Mouse (Mus musculus): ENCODE results near the gene Casc4. TPM values are rescaled to one million over a fixed set of nuclear protein-coding genes. Genes with fewer than 3 reads are reported as not detected.

The Casc4 gene
- total RNA-seq, 1 experiment, result 95.8 TPM

GRCm38 (mm10) chr2:121832484-121832894 is 34.3 kb upstream of the Casc4 start:
- H3K4me3 ChIP-seq (ENCODE audit: insufficient read depth in 1 of 2, low read depth in 1 of 2, low read length in 2 of 2, poor library complexity in 1 of 2, severe bottlenecking in 1 of 2), result no peak overlapping the region
- peak; percentile 83 for TF ChIP-seq ZC3H11A (IDR thresholded peaks at IDR 0.05; ENCODE audit: borderline replicate concordance, low read depth, low read length)
- no peak for TF ChIP-seq MAFK (IDR thresholded peaks at IDR 0.05; ENCODE audit: insufficient read depth, low read depth, low read length)
- TF ChIP-seq ZNF384 (IDR thresholded peaks at IDR 0.05; ENCODE audit: low read depth, low read length), result peak; percentile 78; the same call in 1 of the 2 replicates
- DNase-seq (ENCODE audit: low read depth, low spot score), result peak; percentile 49

DNA sequence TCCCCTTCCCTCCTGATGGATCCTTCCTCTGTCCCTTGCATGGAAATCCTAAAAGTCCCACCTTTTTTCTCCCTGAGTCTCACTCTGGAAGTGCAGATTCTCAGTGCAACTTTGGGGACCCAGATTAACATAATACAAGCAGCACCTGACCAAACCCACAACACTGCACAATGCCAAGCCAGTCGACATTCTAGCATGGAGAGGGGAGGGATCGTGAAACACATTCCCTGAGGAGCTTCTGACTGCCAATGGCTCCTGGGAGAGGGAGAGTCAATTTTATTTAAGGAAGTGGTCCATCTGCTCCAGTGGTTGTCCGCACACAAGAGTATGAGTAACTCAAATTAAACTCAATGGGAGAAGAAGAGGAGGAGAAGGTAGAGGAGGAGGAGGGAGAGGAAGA is 31.8 kb upstream of the Casc4 start:
- no peak overlapping the region for H3K9ac ChIP-seq (ENCODE audit: insufficient read depth, low read depth, low read length, poor library complexity, severe bottlenecking)
- TF ChIP-seq CHD2 (IDR thresholded peaks at IDR 0.05; ENCODE audit: low read depth, low read length) (no peak), ZNF384 (IDR thresholded peaks at IDR 0.05; ENCODE audit: low read depth, low read length) (no peak), HCFC1 (IDR thresholded peaks at IDR 0.05; ENCODE audit: borderline replicate concordance, insufficient read depth, low read length) (no peak), ZC3H11A (IDR thresholded peaks at IDR 0.05; ENCODE audit: borderline replicate concordance, low read depth, low read length) (no peak), MAFK (IDR thresholded peaks at IDR 0.05; ENCODE audit: insufficient read depth, low read depth, low read length) (no peak)
- DNase-seq (ENCODE audit: low read depth, low spot score), result no peak
- H3K36me3 ChIP-seq (ENCODE audit: control insufficient read depth, insufficient read depth, low read length, poor library complexity, severe bottlenecking), result no peaks in the 10 kb centered on the region
- peaks cover 0 to 2% of the 10 kb centered on the region in 2 experiments; a peak in 1 of 4 replicates for H3K4me1 ChIP-seq (ENCODE audit: control insufficient read depth in 2 of 2, insufficient read depth in 2 of 2, low read length in 2 of 2, poor library complexity in 1 of 2)
- no peaks in the 10 kb centered on the region for H3K9me3 ChIP-seq (ENCODE audit: control insufficient read depth, insufficient read depth, low read depth, low read length)
- in situ Hi-C loops (cut with MboI; ENCODE audit: low sequenced_read_pairs in 2 of 2, unreplicated experiment in 2 of 2), result loop anchor here in 1 of 2 experiments (10.0 kb wide), 1 partner anchor 270 kb away; no protein-coding TSS in a partner anchor
- no peak overlapping the region for H3K27ac ChIP-seq (ENCODE audit: insufficient read depth, low read depth, low read length, poor library complexity, severe bottlenecking)
- no peak overlapping the region for H3K4me3 ChIP-seq (ENCODE audit: insufficient read depth in 1 of 2, low read depth in 1 of 2, low read length in 2 of 2, poor library complexity in 1 of 2, severe bottlenecking in 1 of 2)

More at GRCm38 (mm10) chr2:121832484-121832894, 34.3 kb upstream of the Casc4 start:
- Histone ChIP-seq H3K9ac (ENCODE audit: insufficient read depth, low read depth, low read length, poor library complexity, severe bottlenecking) (no peak overlapping the region), H3K27ac (ENCODE audit: insufficient read depth, low read depth, low read length, poor library complexity, severe bottlenecking) (no peak overlapping the region), H3K9me3 (ENCODE audit: control insufficient read depth, insufficient read depth, low read depth, low read length) (no peaks in the 10 kb centered on the region), H3K4me1 (ENCODE audit: control insufficient read depth in 2 of 2, insufficient read depth in 2 of 2, low read length in 2 of 2, poor library complexity in 1 of 2) (peaks cover 0 to 2% of the 10 kb centered on the region in 2 experiments; a peak in 1 of 4 replicates), H3K36me3 (ENCODE audit: control insufficient read depth, insufficient read depth, low read length, poor library complexity, severe bottlenecking) (no peaks in the 10 kb centered on the region)
- in situ Hi-C loops (cut with MboI; ENCODE audit: low sequenced_read_pairs in 2 of 2, unreplicated experiment in 2 of 2), result loop anchor here in 1 of 2 experiments (10.0 kb wide), 1 partner anchor 268 kb away; no protein-coding TSS in a partner anchor

DNA sequence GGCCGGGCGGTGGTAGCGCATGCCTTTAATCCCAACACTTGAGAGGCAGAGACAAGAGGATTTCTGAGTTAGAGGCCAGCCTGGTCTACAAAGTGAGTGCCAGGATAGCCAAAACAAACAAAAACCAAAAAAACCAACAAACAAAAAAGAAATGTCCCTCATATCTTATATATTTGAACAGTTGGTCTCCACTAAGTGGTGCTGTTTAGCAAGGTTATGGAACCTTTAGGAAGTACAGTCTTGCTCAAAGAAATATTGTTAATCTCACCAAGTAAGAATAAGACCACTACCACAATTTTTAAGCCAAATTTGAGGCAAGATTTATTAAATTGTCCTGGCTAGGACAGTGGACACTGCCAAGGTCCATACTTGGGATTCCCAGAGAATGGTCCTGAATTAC is 25.3 kb upstream of the Casc4 start:
- TF ChIP-seq ZNF384 (IDR thresholded peaks at IDR 0.05; ENCODE audit: low read depth, low read length) (no peak), HCFC1 (IDR thresholded peaks at IDR 0.05; ENCODE audit: borderline replicate concordance, insufficient read depth, low read length) (no peak), MAFK (IDR thresholded peaks at IDR 0.05; ENCODE audit: insufficient read depth, low read depth, low read length) (no peak), CHD2 (IDR thresholded peaks at IDR 0.05; ENCODE audit: low read depth, low read length) (no peak), ZC3H11A (IDR thresholded peaks at IDR 0.05; ENCODE audit: borderline replicate concordance, low read depth, low read length) (no peak)
- H3K4me1 ChIP-seq (ENCODE audit: control insufficient read depth in 2 of 2, insufficient read depth in 2 of 2, low read length in 2 of 2, poor library complexity in 1 of 2), result no peaks in the 10 kb centered on the region
- in situ Hi-C loops (cut with MboI; ENCODE audit: low sequenced_read_pairs in 2 of 2, unreplicated experiment in 2 of 2), result no loop called here
- no peak overlapping the region for H3K9ac ChIP-seq (ENCODE audit: insufficient read depth, low read depth, low read length, poor library complexity, severe bottlenecking)
- no peak for DNase-seq (ENCODE audit: low read depth, low spot score)
- H3K4me3 ChIP-seq (ENCODE audit: insufficient read depth in 1 of 2, low read depth in 1 of 2, low read length in 2 of 2, poor library complexity in 1 of 2, severe bottlenecking in 1 of 2), result no peak overlapping the region
- no peak overlapping the region for H3K27ac ChIP-seq (ENCODE audit: insufficient read depth, low read depth, low read length, poor library complexity, severe bottlenecking)
- H3K9me3 ChIP-seq (ENCODE audit: control insufficient read depth, insufficient read depth, low read depth, low read length), result no peaks in the 10 kb centered on the region
- no peaks in the 10 kb centered on the region for H3K36me3 ChIP-seq (ENCODE audit: control insufficient read depth, insufficient read depth, low read length, poor library complexity, severe bottlenecking)

- no peak for TF ChIP-seq CHD2 (IDR thresholded peaks at IDR 0.05; ENCODE audit: low read depth, low read length)
- TF ChIP-seq MAFK (IDR thresholded peaks at IDR 0.05; ENCODE audit: insufficient read depth, low read depth, low read length), result no peak
- no peak for TF ChIP-seq ZNF384 (IDR thresholded peaks at IDR 0.05; ENCODE audit: low read depth, low read length)
- TF ChIP-seq HCFC1 (IDR thresholded peaks at IDR 0.05; ENCODE audit: borderline replicate concordance, insufficient read depth, low read length), result no peak
- TF ChIP-seq ZC3H11A (IDR thresholded peaks at IDR 0.05; ENCODE audit: borderline replicate concordance, low read depth, low read length), result no peak
- DNase-seq (ENCODE audit: low read depth, low spot score), result no peak
- in situ Hi-C loops (cut with MboI; ENCODE audit: low sequenced_read_pairs in 2 of 2, unreplicated experiment in 2 of 2), result no loop called here
These were observed 24.5 kb upstream of the Casc4 start for GRCm38 (mm10) chr2:121842249-121842648.

GRCm38 (mm10) chr2:121846050-121846449 is 20.7 kb upstream of the Casc4 start:
- TF ChIP-seq MAFK (IDR thresholded peaks at IDR 0.05; ENCODE audit: insufficient read depth, low read depth, low read length), result no peak
- Histone ChIP-seq H3K4me3 (ENCODE audit: insufficient read depth in 1 of 2, low read depth in 1 of 2, low read length in 2 of 2, poor library complexity in 1 of 2, severe bottlenecking in 1 of 2) (no peak overlapping the region), H3K9ac (ENCODE audit: insufficient read depth, low read depth, low read length, poor library complexity, severe bottlenecking) (no peak overlapping the region), H3K4me1 (ENCODE audit: control insufficient read depth in 2 of 2, insufficient read depth in 2 of 2, low read length in 2 of 2, poor library complexity in 1 of 2) (no peaks in the 10 kb centered on the region), H3K36me3 (ENCODE audit: control insufficient read depth, insufficient read depth, low read length, poor library complexity, severe bottlenecking) (no peaks in the 10 kb centered on the region), H3K27ac (ENCODE audit: insufficient read depth, low read depth, low read length, poor library complexity, severe bottlenecking) (no peak overlapping the region), H3K9me3 (ENCODE audit: control insufficient read depth, insufficient read depth, low read depth, low read length) (no peaks in the 10 kb centered on the region)
- in situ Hi-C loops (cut with MboI; ENCODE audit: low sequenced_read_pairs in 2 of 2, unreplicated experiment in 2 of 2), result no loop called here
- DNase-seq (ENCODE audit: low read depth, low spot score), result no peak

More at GRCm38 (mm10) chr2:121842249-121842648, 24.5 kb upstream of the Casc4 start:
- Histone ChIP-seq H3K36me3 (ENCODE audit: control insufficient read depth, insufficient read depth, low read length, poor library complexity, severe bottlenecking) (no peaks in the 10 kb centered on the region), H3K9ac (ENCODE audit: insufficient read depth, low read depth, low read length, poor library complexity, severe bottlenecking) (no peak overlapping the region), H3K9me3 (ENCODE audit: control insufficient read depth, insufficient read depth, low read depth, low read length) (no peaks in the 10 kb centered on the region), H3K27ac (ENCODE audit: insufficient read depth, low read depth, low read length, poor library complexity, severe bottlenecking) (no peak overlapping the region), H3K4me3 (ENCODE audit: insufficient read depth in 1 of 2, low read depth in 1 of 2, low read length in 2 of 2, poor library complexity in 1 of 2, severe bottlenecking in 1 of 2) (no peak overlapping the region), H3K4me1 (ENCODE audit: control insufficient read depth in 2 of 2, insufficient read depth in 2 of 2, low read length in 2 of 2, poor library complexity in 1 of 2) (no peaks in the 10 kb centered on the region)

Measured in ES-E14 (cell line).